Mouse (Mus musculus) intestine, embryonic 14.5 days (tissue): ENCODE results near the gene Clasp2. TPM values are rescaled to one million over a fixed set of nuclear protein-coding genes. Genes with fewer than 3 reads are reported as not detected.

Source experiments
- ATAC-seq: fragments of 200-750 bp; cut with Nextera tagmentation; replicated peaks from 2 replicates; pipeline ENCODE4 v1.8.0; 2017; ENCODE audit warnings: low read depth, moderate number of reproducible peaks, moderate TSS enrichment, moderate library complexity; ENCODE audit not compliant: low FRiP score, low TSS enrichment
- DNase-seq: peaks from one replicate; pipeline ENCODE4 v3.0.0-alpha.2; 2018; ENCODE audit warnings: low spot score
- H3K27ac ChIP-seq: fragments of 300-500 bp; sonication (generic); 2 replicates; pipeline ENCODE4 v1.5.1; 2014; ENCODE audit warnings: low read depth, mild to moderate bottlenecking, control low read depth
- H3K27me3 ChIP-seq: fragments of 300-500 bp; sonication (generic); replicated peaks from 2 replicates; pipeline ENCODE4 v1.6.1; 2014; ENCODE audit warnings: low read length, control low read depth; ENCODE audit not compliant: control insufficient read depth, insufficient read depth
- H3K36me3 ChIP-seq: fragments of 300-500 bp; sonication (generic); 2 replicates; pipeline ENCODE4 v1.6.1; 2014; ENCODE audit warnings: low read length, control low read depth; ENCODE audit not compliant: control insufficient read depth, insufficient read depth
- H3K4me1 ChIP-seq: fragments of 300-500 bp; sonication (generic); replicated peaks from 2 replicates; pipeline ENCODE4 v1.6.1; 2014; ENCODE audit warnings: low read length, control low read depth, mixed read lengths; ENCODE audit not compliant: control insufficient read depth, insufficient read depth
- H3K4me2 ChIP-seq: fragments of 300-500 bp; sonication (generic); 2 replicates; pipeline ENCODE4 v1.6.1; 2014; ENCODE audit warnings: low read length
- H3K4me3 ChIP-seq: fragments of 300-500 bp; sonication (generic); 2 replicates; pipeline ENCODE4 v1.5.1; 2014; ENCODE audit warnings: low read depth, low read length, control low read depth, mixed read lengths
- H3K9ac ChIP-seq: fragments of 300-500 bp; sonication (generic); 2 replicates; pipeline ENCODE4 v1.6.1; 2014; ENCODE audit warnings: mild to moderate bottlenecking, low read length
- H3K9me3 ChIP-seq: fragments of 300-500 bp; sonication (generic); 2 replicates; pipeline ENCODE4 v1.6.1; 2016; ENCODE audit warnings: low read length, control low read depth; ENCODE audit not compliant: control insufficient read depth
- WGBS: fragments of 180-500 bp; shearing (Covaris S2); extraction: QIAGEN DNeasy Blood & Tissue Kit; methylation state at CpG from one replicate; pipeline ENCODE4 v1.1.7; 2014; 5-methylcytosine and 5-hydroxymethylcytosine counted together
- polyA plus RNA-seq: library from polyadenylated mRNA; unstranded; fragments of >200 nt; fragmentation: Nextera tagmentation; extraction: Ambion mirVana; gene quantifications from 2 replicates; pipeline ENCODE4 v1.2.1, GENCODE M21; 2014

Gene Clasp2
- polyA plus RNA-seq, result 30.3 and 31.7 TPM in 2 replicates

- H3K4me2 ChIP-seq, result peak within 1 kb of the TSS; percentile 91
- H3K9me3 ChIP-seq, result no peaks in the 10 kb centered on the region
- no peaks in the 10 kb centered on the region for H3K27me3 ChIP-seq
- peak within 1 kb of the TSS; percentile 79 for H3K4me3 ChIP-seq
- peaks cover 10% of the 10 kb centered on the region; the same call in 1 of the 2 replicates for H3K4me1 ChIP-seq
- DNase-seq (peak; percentile 91), ATAC-seq (peak; percentile 98)
- peak within 1 kb of the TSS; percentile 62 for H3K27ac ChIP-seq
- WGBS, result under 1% methylated on average over 61 of the region's 63 CpGs
- H3K36me3 ChIP-seq, result no peaks in the 10 kb centered on the region
- H3K9ac ChIP-seq, result peak within 1 kb of the TSS; percentile 76
Observed at GRCm38 (mm10) chr9:113741108-113741636, at the start of gene Clasp2. Gene Clasp2 (plus strand): TSS chr9:113741473.

- H3K9ac ChIP-seq, result no peak overlapping the region
- no peak overlapping the region for H3K27ac ChIP-seq
- H3K9me3 ChIP-seq, result no peaks in the 10 kb centered on the region
- ATAC-seq (no peak), DNase-seq (no peak)
- no peak overlapping the region for H3K4me3 ChIP-seq
- H3K36me3 ChIP-seq, result peaks cover 24% of the 10 kb centered on the region
- H3K27me3 ChIP-seq, result no peaks in the 10 kb centered on the region
- peaks cover 14% of the 10 kb centered on the region for H3K4me1 ChIP-seq
- 78% methylated on average over 5 of the region's 5 CpGs for WGBS
- H3K4me2 ChIP-seq, result no peak overlapping the region
Observed at GRCm38 (mm10) chr9:113701441-113702160, 39.7 kb upstream of the Clasp2 start.

- H3K9ac ChIP-seq, result peak overlapping the region; percentile 22; the same call in 1 of the 2 replicates
- DNase-seq (no peak), ATAC-seq (no peak)
- H3K36me3 ChIP-seq, result peaks cover 3% of the 10 kb centered on the region; the same call in 1 of the 2 replicates
- no peaks in the 10 kb centered on the region for H3K27me3 ChIP-seq
- H3K4me2 ChIP-seq, result peak overlapping the region; percentile 84
- no peaks in the 10 kb centered on the region for H3K9me3 ChIP-seq
- 73% methylated on average over 2 of the region's 2 CpGs for WGBS
- H3K4me3 ChIP-seq, result peak overlapping the region; percentile 97
- H3K27ac ChIP-seq, result no peak overlapping the region
- H3K4me1 ChIP-seq, result peaks cover 21% of the 10 kb centered on the region
Observed at GRCm38 (mm10) chr9:113706108-113706507, 35.2 kb upstream of the Clasp2 start.

- peak overlapping the region; percentile 84 for H3K4me2 ChIP-seq
- no peaks in the 10 kb centered on the region for H3K27me3 ChIP-seq
- peak overlapping the region; percentile 95 for H3K9ac ChIP-seq
- peaks cover 21% of the 10 kb centered on the region for H3K4me1 ChIP-seq
- no peaks in the 10 kb centered on the region for H3K9me3 ChIP-seq
- no peak for DNase-seq
- no peak for ATAC-seq
- no peak overlapping the region for H3K27ac ChIP-seq
- H3K4me3 ChIP-seq, result peak overlapping the region; percentile 97
- 49% methylated on average over 9 of the region's 9 CpGs for WGBS
- peaks cover 3% of the 10 kb centered on the region; the same call in 1 of the 2 replicates for H3K36me3 ChIP-seq
Observed at GRCm38 (mm10) chr9:113706841-113707240, 34.4 kb upstream of the Clasp2 start.

GRCm38 (mm10) chr9:113707481-113708360 lies 33.6 kb upstream of the Clasp2 start, which contains the start of gene Pdcd6ip:
Gene Pdcd6ip (minus strand): TSS chr9:113708259.
- peaks cover 21% of the 10 kb centered on the region for H3K4me1 ChIP-seq
- no peaks in the 10 kb centered on the region for H3K9me3 ChIP-seq
- peaks cover 3% of the 10 kb centered on the region; the same call in 1 of the 2 replicates for H3K36me3 ChIP-seq
- DNase-seq (peak; percentile 93), ATAC-seq (peak; percentile 89)
- peak within 1 kb of the TSS; percentile 97 for H3K4me3 ChIP-seq
- H3K27me3 ChIP-seq, result no peaks in the 10 kb centered on the region
- WGBS, result under 1% methylated on average over 73 of the region's 77 CpGs
- peak within 1 kb of the TSS; percentile 93 for H3K27ac ChIP-seq
- H3K9ac ChIP-seq, result peak within 1 kb of the TSS; percentile 95
- peak within 1 kb of the TSS; percentile 84 for H3K4me2 ChIP-seq

- peak; percentile 62 for ATAC-seq
- Histone ChIP-seq H3K4me2 (peak overlapping the region; percentile 84), H3K4me1 (peaks cover 21% of the 10 kb centered on the region), H3K4me3 (peak overlapping the region; percentile 97), H3K36me3 (peaks cover 3% of the 10 kb centered on the region; the same call in 1 of the 2 replicates), H3K27me3 (no peaks in the 10 kb centered on the region), H3K9ac (peak overlapping the region; percentile 95), H3K9me3 (no peaks in the 10 kb centered on the region), H3K27ac (peak overlapping the region; percentile 93; the same call in 1 of the 2 replicates)
- no peak for DNase-seq
- 55% methylated on average over 19 of the region's 19 CpGs for WGBS
Observed at GRCm38 (mm10) chr9:113708361-113709280, 32.7 kb upstream of the Clasp2 start.

- DNase-seq (no peak), ATAC-seq (no peak)
- no peak overlapping the region for H3K27ac ChIP-seq
- H3K4me1 ChIP-seq, result peaks cover 14% of the 10 kb centered on the region
- H3K27me3 ChIP-seq, result no peaks in the 10 kb centered on the region
- no peak overlapping the region for H3K4me2 ChIP-seq
- H3K9me3 ChIP-seq, result no peaks in the 10 kb centered on the region
- H3K9ac ChIP-seq, result no peak overlapping the region
- no peaks in the 10 kb centered on the region for H3K36me3 ChIP-seq
- 70% methylated on average over 12 of the region's 12 CpGs for WGBS
- H3K4me3 ChIP-seq, result no peak overlapping the region
Observed at GRCm38 (mm10) chr9:113710871-113711270, 30.4 kb upstream of the Clasp2 start.
